Mouse (Mus musculus): ENCODE data around the gene Nfkb1.

DNA sequence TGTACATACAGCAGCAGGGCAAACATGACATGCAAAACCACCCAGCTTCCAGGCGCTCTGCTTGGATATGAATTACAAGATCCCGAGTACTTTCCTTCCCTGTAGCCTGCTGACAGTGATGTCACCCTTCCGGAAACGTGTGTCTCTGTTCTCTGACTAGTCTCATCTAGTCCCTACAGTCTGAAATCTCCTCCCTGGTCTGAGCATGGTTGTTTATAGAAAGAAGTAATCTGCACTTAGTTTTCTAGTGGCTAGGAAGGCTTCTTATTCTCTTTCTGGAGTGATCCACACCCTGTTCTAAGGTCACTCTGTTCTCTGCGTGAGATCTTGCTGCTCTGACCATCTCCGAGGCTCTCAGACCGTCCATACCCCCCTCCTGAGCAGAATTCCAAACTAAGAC, 129.3 kb downstream of the Nfkb1 start:
- TF ChIP-seq CTCF (conservative IDR thresholded peaks at IDR 0.05; ENCODE audit: insufficient read depth, insufficient read length, low read depth, low read length) (no peak), POLR2A (IDR thresholded peaks at IDR 0.05; ENCODE audit: low read depth, low read length) (no peak)

All from kidney, adult 2 months (tissue).